ENCODE assay signal across 8 mouse cellular contexts in genomic region chr6:54428850-54429446, GRCm38 (mm10). TPM values are rescaled to one million over a fixed set of nuclear protein-coding genes. Genes with fewer than 3 reads are reported as not detected.
A peak's percentile ranks its signal among the peaks of the same experiment; 100 is the strongest.
DNase-seq lines count a peak whose midpoint lies in the region; ATAC-seq and TF ChIP-seq lines count a peak whose summit lies in the region.

No protein-coding gene starts in this region.

- DNase-seq in heart, postnatal 25 days (ENCODE audit: low spot score) = no peak
- peak; percentile 16 for DNase-seq in hindbrain, embryonic 10.5 days (ENCODE audit: low spot score)
- DNase-seq in midbrain, embryonic 10.5 days (ENCODE audit: low spot score) = no peak
- no peak for DNase-seq in spleen, adult 12 weeks (ENCODE audit: low spot score)
- DNase-seq in urinary bladder, postnatal 36 days (ENCODE audit: low spot score in 2 of 2) = no peak

- peaks cover 37% of the 10 kb centered on the region for H3K4me1 ChIP-seq in heart, embryonic 12.5 days (replicated peaks)
- peaks cover 1% of the 10 kb centered on the region; the same call in 1 of the 2 replicates for H3K4me1 ChIP-seq in cortical plate, adult 2 months (ENCODE audit: control insufficient read depth, insufficient read depth, low read length)
- H3K4me1 ChIP-seq in hindbrain, embryonic 10.5 days (replicated peaks) = peaks cover 33% of the 10 kb centered on the region
- peaks cover 33% of the 10 kb centered on the region for H3K4me1 ChIP-seq in midbrain, embryonic 10.5 days

- H3K4me3 ChIP-seq in heart, embryonic 12.5 days = peak overlapping the region; percentile 67
- peak overlapping the region; percentile 90 for H3K4me3 ChIP-seq in cortical plate, adult 2 months (ENCODE audit: insufficient read depth, low read length)
- H3K4me3 ChIP-seq in hindbrain, embryonic 10.5 days = peak overlapping the region; percentile 65
- H3K4me3 ChIP-seq in midbrain, embryonic 10.5 days = peak overlapping the region; percentile 64

- no peaks in the 10 kb centered on the region for H3K9me3 ChIP-seq in heart, embryonic 12.5 days (replicated peaks)
- H3K9me3 ChIP-seq in hindbrain, embryonic 10.5 days = no peaks in the 10 kb centered on the region
- no peaks in the 10 kb centered on the region for H3K9me3 ChIP-seq in midbrain, embryonic 10.5 days (replicated peaks)

- intact Hi-C loops in heart, postnatal 25 days (cut with DNase I) = loop anchor here (5.0 kb wide), 1 partner anchor 48 kb away; no protein-coding TSS in a partner anchor

- H3K9ac ChIP-seq in heart, embryonic 12.5 days = peak overlapping the region; percentile 74

- H3K27me3 ChIP-seq in heart, embryonic 12.5 days (replicated peaks) = peaks cover 11% of the 10 kb centered on the region
- peaks cover 53% of the 10 kb centered on the region for H3K27me3 ChIP-seq in hindbrain, embryonic 10.5 days (ENCODE audit: insufficient read depth, poor library complexity, severe bottlenecking)
- peaks cover 60% of the 10 kb centered on the region for H3K27me3 ChIP-seq in midbrain, embryonic 10.5 days (ENCODE audit: low read depth, poor library complexity, severe bottlenecking)

- peak overlapping the region; percentile 49; the same call in 1 of the 2 replicates for H3K27ac ChIP-seq in heart, embryonic 12.5 days (ENCODE audit: poor library complexity, severe bottlenecking)
- peak overlapping the region; percentile 95 for H3K27ac ChIP-seq in cortical plate, adult 2 months (ENCODE audit: insufficient read depth, low read length)
- H3K27ac ChIP-seq in hindbrain, embryonic 10.5 days = peak overlapping the region; percentile 77
- peak overlapping the region; percentile 74 for H3K27ac ChIP-seq in midbrain, embryonic 10.5 days (replicated peaks)

- WGBS in heart, embryonic 12.5 days = 4% methylated on average over 14 of the region's 14 CpGs
- 13% methylated on average over 14 of the region's 14 CpGs for WGBS in hindbrain, embryonic 10.5 days
- 15% methylated on average over 14 of the region's 14 CpGs for WGBS in midbrain, embryonic 10.5 days

- no peak for TF ChIP-seq CTCF in cortical plate, adult 2 months (IDR thresholded peaks at IDR 0.05; ENCODE audit: extremely low read depth, insufficient read depth, low read length)

- no peak for TF ChIP-seq POLR2A in cortical plate, adult 2 months (IDR thresholded peaks at IDR 0.05; ENCODE audit: extremely low read depth, insufficient read depth, low read length)

- peak overlapping the region; percentile 91 for H3K4me2 ChIP-seq in heart, embryonic 12.5 days

- peak; percentile 34; the same call in 1 of the 2 replicates for ATAC-seq in heart, embryonic 12.5 days (ENCODE audit: insufficient number of reproducible peaks, low FRiP score)
- no peak for ATAC-seq in monocyte, adult 5-6 weeks (replicated peaks; ENCODE audit: insufficient number of reproducible peaks, low FRiP score, low TSS enrichment, poor library complexity, severe bottlenecking)

- no peaks in the 10 kb centered on the region for H3K36me3 ChIP-seq in heart, embryonic 12.5 days
- H3K36me3 ChIP-seq in hindbrain, embryonic 10.5 days = no peaks in the 10 kb centered on the region
- no peaks in the 10 kb centered on the region for H3K36me3 ChIP-seq in midbrain, embryonic 10.5 days

RNA-seq across cellular contexts. Expression of gene Wipf3, which starts 0.5 kb away (rescaled TPM):
- 4.8 and 4.9 TPM in 2 replicates for polyA plus RNA-seq in heart, embryonic 12.5 days (2016; fragmentation: Nextera tagmentation; extraction: Ambion mirVana)
- 10 to 100 TPM; 29.9 to 42.3 TPM for total RNA-seq in heart, postnatal 25 days (2021)
- 46.6 and 72.7 TPM in 2 replicates for polyA plus RNA-seq in cortical plate, adult 2 months (2012; rRNA removed)
- polyA plus RNA-seq in hindbrain, embryonic 10.5 days (2016; fragmentation: Nextera tagmentation; extraction: Ambion mirVana) = 0.77 and 1.2 TPM in 2 replicates
- 0.30 and 0.50 TPM in 2 replicates for polyA plus RNA-seq in midbrain, embryonic 10.5 days (2016; fragmentation: Nextera tagmentation; extraction: Ambion mirVana)
- total RNA-seq in monocyte, adult 5-6 weeks (2017) = not detected in 3 replicates
